In genomic region chr16:22894095-22894494, GRCm38 (mm10) we compare ENCODE assay signal across 41 mouse cellular contexts. TPM values are rescaled to one million over a fixed set of nuclear protein-coding genes. Genes with fewer than 3 reads are reported as not detected.
DNase-seq lines count a peak whose midpoint lies in the region; ATAC-seq lines count a peak whose summit lies in the region.
"Had no signal": no experiment of that assay in that cellular context is flagged by ENCODE, and none has a peak within 500 bp of the region (broad histone marks: within the 10 kb centered on the region; RNA-seq: fewer than 3 reads in every experiment).

No protein-coding gene starts in this region.

- WGBS in liver, embryonic 11.5 days: 65% methylated on average over 8 of the region's 8 CpGs
- 62% methylated on average over 8 of the region's 8 CpGs for WGBS in liver, embryonic 13.5 days (ENCODE audit: insufficient replicate concordance)

- no peaks in the 10 kb centered on the region; the same call in 1 of the 2 replicates for H3K4me1 ChIP-seq in liver, embryonic 11.5 days (replicated peaks; ENCODE audit: control insufficient read depth, insufficient read depth, low read length)
- H3K4me1 ChIP-seq in liver, embryonic 13.5 days (replicated peaks): peaks cover 22% of the 10 kb centered on the region
- H3K4me1 ChIP-seq: embryonic facial prominence, embryonic 13.5 days; forebrain, embryonic 15.5 days; heart, embryonic 13.5 days; intestine, embryonic 15.5 days; midbrain, embryonic 15.5 days had no signal

- no peak overlapping the region for H3K27ac ChIP-seq in liver, embryonic 11.5 days (ENCODE audit: low read depth, low read length)
- no peak overlapping the region for H3K27ac ChIP-seq in liver, embryonic 13.5 days
- H3K27ac ChIP-seq: embryonic facial prominence, embryonic 13.5 days; forebrain, embryonic 10.5 days; forebrain, embryonic 15.5 days; heart, embryonic 13.5 days; hindbrain, postnatal 0 days; intestine, embryonic 15.5 days; limb, embryonic 12.5 days; macrophage; midbrain, embryonic 15.5 days had no signal

- no peak overlapping the region for H3K4me3 ChIP-seq in liver, embryonic 11.5 days (ENCODE audit: low read depth, low read length)
- peak overlapping the region; percentile 34; the same call in 1 of the 2 replicates for H3K4me3 ChIP-seq in liver, embryonic 13.5 days (replicated peaks)
- H3K4me3 ChIP-seq: embryonic facial prominence, embryonic 13.5 days; forebrain, embryonic 10.5 days; forebrain, embryonic 15.5 days; heart, embryonic 13.5 days; intestine, embryonic 15.5 days; limb, embryonic 12.5 days; midbrain, embryonic 15.5 days had no signal

- ATAC-seq in liver, embryonic 11.5 days (replicated peaks; ENCODE audit: low FRiP score): no peak
- 0 out of 2 replicates have a peak, but pooled peaks have one; percentile 22 for ATAC-seq in liver, embryonic 13.5 days (ENCODE audit: low read depth)
- no peak for ATAC-seq in granulocyte monocyte progenitor cell, adult 5-6 weeks (replicated peaks; ENCODE audit: poor library complexity, severe bottlenecking)
- ATAC-seq: CD4-positive, CD25-positive, alpha-beta regulatory T cell, adult 4 months; forebrain, embryonic 15.5 days; hindbrain, postnatal 0 days; intestine, embryonic 15.5 days; midbrain, embryonic 15.5 days had no signal

- H3K9me3 ChIP-seq in liver, embryonic 11.5 days (ENCODE audit: control insufficient read depth, low read length): no peaks in the 10 kb centered on the region
- H3K9me3 ChIP-seq in liver, embryonic 13.5 days (replicated peaks): no peaks in the 10 kb centered on the region
- H3K9me3 ChIP-seq: embryonic facial prominence, embryonic 13.5 days; forebrain, embryonic 10.5 days; forebrain, embryonic 15.5 days; heart, embryonic 13.5 days; intestine, embryonic 15.5 days; limb, embryonic 12.5 days; midbrain, embryonic 15.5 days had no signal

- H3K4me2 ChIP-seq in liver, embryonic 11.5 days: no peak overlapping the region
- H3K4me2 ChIP-seq in liver, embryonic 13.5 days: peak overlapping the region; percentile 41
- H3K4me2 ChIP-seq: embryonic facial prominence, embryonic 13.5 days; forebrain, embryonic 15.5 days; heart, embryonic 13.5 days; intestine, embryonic 15.5 days; limb, embryonic 12.5 days; midbrain, embryonic 15.5 days had no signal

- H3K9ac ChIP-seq in liver, embryonic 11.5 days (ENCODE audit: low read depth, low read length): no peak overlapping the region
- no peak overlapping the region for H3K9ac ChIP-seq in liver, embryonic 13.5 days
- H3K9ac ChIP-seq: embryonic facial prominence, embryonic 13.5 days; forebrain, embryonic 15.5 days; heart, embryonic 13.5 days; intestine, embryonic 15.5 days; limb, embryonic 12.5 days; midbrain, embryonic 15.5 days had no signal

- no peaks in the 10 kb centered on the region for H3K27me3 ChIP-seq in liver, embryonic 11.5 days (replicated peaks; ENCODE audit: control insufficient read depth, insufficient read depth, low read length)
- no peaks in the 10 kb centered on the region for H3K27me3 ChIP-seq in liver, embryonic 13.5 days
- H3K27me3 ChIP-seq: embryonic facial prominence, embryonic 13.5 days; forebrain, embryonic 15.5 days; intestine, embryonic 15.5 days; midbrain, embryonic 15.5 days had no signal

- H3K36me3 ChIP-seq in liver, embryonic 11.5 days (ENCODE audit: control insufficient read depth, insufficient read depth, low read length): no peaks in the 10 kb centered on the region
- peaks cover 3% of the 10 kb centered on the region; the same call in 1 of the 2 replicates for H3K36me3 ChIP-seq in liver, embryonic 13.5 days
- H3K36me3 ChIP-seq: embryonic facial prominence, embryonic 13.5 days; forebrain, embryonic 10.5 days; forebrain, embryonic 15.5 days; heart, embryonic 13.5 days; intestine, embryonic 15.5 days; limb, embryonic 12.5 days; midbrain, embryonic 15.5 days had no signal

- peak; percentile 9 for DNase-seq in liver
- DNase-seq in liver, embryonic 11.5 days (ENCODE audit: low spot score): no peak
- peak; percentile 75 for DNase-seq in R1 (ENCODE audit: low read depth, low spot score)
- no peak for DNase-seq in liver, embryonic 13.5 days
- peak; percentile 60 for DNase-seq in testis, postnatal 10 days (ENCODE audit: low spot score)
- DNase-seq in thymus, postnatal 14 days: no peak
- DNase-seq: adrenal gland, postnatal 14 days; cerebellum, adult 11 months; cerebellum, adult 9-10 months; gastrocnemius, postnatal 25 days; heart, adult 18-20 months; heart, postnatal 10 days; kidney, adult 8-10 months; kidney, postnatal 14 days; lung, adult 2 months; lung, postnatal 10 days; right cerebral cortex, postnatal 25 days; spleen, adult 18-20 months had no signal

RNA-seq across cellular contexts. Expression of gene Ahsg, which starts 3.0 kb away (rescaled TPM):
- polyA plus RNA-seq in liver, embryonic 11.5 days (2014; fragmentation: Nextera tagmentation; extraction: Ambion mirVana): 79.0 and 82.8 TPM in 2 replicates
- 513 TPM in 2 replicates for polyA plus RNA-seq in liver, embryonic 13.5 days (2015; fragmentation: Nextera tagmentation; extraction: Ambion mirVana)
- total RNA-seq in granulocyte monocyte progenitor cell, adult 5-6 weeks (2014; fragmentation: Nextera tagmentation): not detected in 2 replicates
- total RNA-seq in granulocyte monocyte progenitor cell, adult 5-6 weeks (2017): not detected in 2 replicates
- total RNA-seq: common myeloid progenitor, adult 5-6 weeks; gastrocnemius, postnatal 25 days; hindbrain, postnatal 0 days; layer of hippocampus, adult 18-20 months; layer of hippocampus, postnatal 10 days; left cerebral cortex, adult 18-20 months; left cerebral cortex, postnatal 14 days; megakaryocyte-erythroid progenitor cell, adult 5-6 weeks; neutrophil, adult 5-6 weeks had no signal
- polyA plus RNA-seq: CD4-positive, CD25-positive, alpha-beta regulatory T cell, adult 4 months; embryonic facial prominence, embryonic 13.5 days; forebrain, embryonic 10.5 days; forebrain, embryonic 15.5 days; hindbrain, embryonic 11.5 days; hindbrain, postnatal 0 days; macrophage; midbrain, embryonic 15.5 days; neural tube, embryonic 11.5 days; thymus, postnatal 0 days had no signal

RNA-seq across cellular contexts. Expression of gene Fetub, which starts 24.0 kb away (rescaled TPM):
- 0.22 and 0.69 TPM in 2 replicates for polyA plus RNA-seq in liver, embryonic 11.5 days (2014; fragmentation: Nextera tagmentation; extraction: Ambion mirVana)
- 0.80 and 0.86 TPM in 2 replicates for polyA plus RNA-seq in liver, embryonic 13.5 days (2015; fragmentation: Nextera tagmentation; extraction: Ambion mirVana)
- total RNA-seq in granulocyte monocyte progenitor cell, adult 5-6 weeks (2014; fragmentation: Nextera tagmentation): not detected in 2 replicates
- not detected in 2 replicates for total RNA-seq in granulocyte monocyte progenitor cell, adult 5-6 weeks (2017)
- total RNA-seq: common myeloid progenitor, adult 5-6 weeks; gastrocnemius, postnatal 25 days; heart, postnatal 10 days; hindbrain, postnatal 0 days; left cerebral cortex, adult 18-20 months; left cerebral cortex, postnatal 14 days; megakaryocyte-erythroid progenitor cell, adult 5-6 weeks; neutrophil, adult 5-6 weeks had no signal
- polyA plus RNA-seq: CD4-positive, CD25-positive, alpha-beta regulatory T cell, adult 4 months; forebrain, embryonic 10.5 days; forebrain, embryonic 15.5 days; heart, embryonic 13.5 days; hindbrain, embryonic 11.5 days; limb, embryonic 12.5 days; macrophage; midbrain, embryonic 15.5 days; neural tube, embryonic 11.5 days had no signal

RNA-seq across cellular contexts. Expression of gene Dnajb11, which starts 36.5 kb away (rescaled TPM):
- 125 and 131 TPM in 2 replicates for polyA plus RNA-seq in liver, embryonic 11.5 days (2014; fragmentation: Nextera tagmentation; extraction: Ambion mirVana)
- 78.9 and 90.1 TPM in 2 replicates for polyA plus RNA-seq in liver, embryonic 13.5 days (2015; fragmentation: Nextera tagmentation; extraction: Ambion mirVana)
- total RNA-seq in granulocyte monocyte progenitor cell, adult 5-6 weeks (2014; fragmentation: Nextera tagmentation): 85.9 and 112 TPM in 2 replicates
- 187 and 220 TPM in 2 replicates for total RNA-seq in granulocyte monocyte progenitor cell, adult 5-6 weeks (2017)

RNA-seq across cellular contexts. Expression of gene Tbccd1, which starts 36.6 kb away (rescaled TPM):
- 44.8 and 47.3 TPM in 2 replicates for polyA plus RNA-seq in liver, embryonic 11.5 days (2014; fragmentation: Nextera tagmentation; extraction: Ambion mirVana)
- 24.0 and 29.2 TPM in 2 replicates for polyA plus RNA-seq in liver, embryonic 13.5 days (2015; fragmentation: Nextera tagmentation; extraction: Ambion mirVana)
- total RNA-seq in granulocyte monocyte progenitor cell, adult 5-6 weeks (2014; fragmentation: Nextera tagmentation): 18.8 and 32.9 TPM in 2 replicates
- 22.1 and 27.1 TPM in 2 replicates for total RNA-seq in granulocyte monocyte progenitor cell, adult 5-6 weeks (2017)

RNA-seq across cellular contexts. Expression of gene Hrg, which starts 56.8 kb away (rescaled TPM):
- 0.22 TPM in 1 of 2 replicates, not detected in the other for polyA plus RNA-seq in liver, embryonic 11.5 days (2014; fragmentation: Nextera tagmentation; extraction: Ambion mirVana)
- polyA plus RNA-seq in liver, embryonic 13.5 days (2015; fragmentation: Nextera tagmentation; extraction: Ambion mirVana): 0.32 and 0.43 TPM in 2 replicates
- total RNA-seq in granulocyte monocyte progenitor cell, adult 5-6 weeks (2014; fragmentation: Nextera tagmentation): not detected in 2 replicates
- total RNA-seq in granulocyte monocyte progenitor cell, adult 5-6 weeks (2017): not detected in 2 replicates
- total RNA-seq: common myeloid progenitor, adult 5-6 weeks; gastrocnemius, postnatal 25 days; heart, adult 18-20 months; heart, postnatal 10 days; hindbrain, postnatal 0 days; layer of hippocampus, adult 18-20 months; layer of hippocampus, postnatal 10 days; left cerebral cortex, adult 18-20 months; left cerebral cortex, postnatal 14 days; megakaryocyte-erythroid progenitor cell, adult 5-6 weeks; neutrophil, adult 5-6 weeks had no signal
- polyA plus RNA-seq: CD4-positive, CD25-positive, alpha-beta regulatory T cell, adult 4 months; embryonic facial prominence, embryonic 13.5 days; forebrain, embryonic 10.5 days; forebrain, embryonic 15.5 days; frontal cortex, adult 2 months; heart, embryonic 13.5 days; hindbrain, postnatal 0 days; intestine, embryonic 15.5 days; limb, embryonic 12.5 days; macrophage; stomach, embryonic 16.5 days; thymus, postnatal 0 days had no signal

Comparison
In these comparisons a context has a peak if more than half of its experiments do, and no peak if none do; other contexts are left out.
1. DNase-seq: peak in liver (single experiment), R1 (single experiment) and testis, postnatal 10 days (single experiment); none in liver, embryonic 11.5 days (single experiment), liver, embryonic 13.5 days (single experiment) and thymus, postnatal 14 days (single experiment).